Mouse (Mus musculus): ENCODE measurements around the gene Ddx6.

The Ddx6 gene

GRCm38 (mm10) chr9:44686638-44687037, 81.9 kb downstream of the Ddx6 start:
- DNase-seq (ENCODE audit: low spot score): peak; percentile 52

DNA sequence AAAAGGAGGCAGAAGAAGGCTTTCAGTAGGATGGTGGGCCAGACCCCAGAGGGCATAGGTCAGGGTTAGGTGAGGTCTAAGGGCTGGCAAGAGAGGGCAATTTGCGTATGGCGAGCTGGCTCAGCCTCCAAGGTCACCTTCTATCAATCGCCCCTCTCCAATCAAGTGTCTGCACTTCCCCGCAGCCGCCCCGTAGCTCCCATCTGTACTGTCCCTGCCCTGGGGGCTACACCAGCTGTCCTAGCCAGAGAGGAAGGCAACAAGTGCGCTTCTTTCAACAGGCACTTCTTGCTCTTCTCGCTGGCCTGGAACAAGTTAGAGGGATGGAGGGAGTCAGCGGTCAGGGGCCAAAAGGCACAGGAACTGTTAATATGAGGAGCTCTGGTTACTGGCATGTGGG, 83.3 kb downstream of the Ddx6 start:
- DNase-seq (ENCODE audit: low spot score): no peak
